Mouse (Mus musculus) hindbrain, embryonic 10.5 days (tissue): ENCODE measurements around the gene Mettl11b. TPM values are rescaled to one million over a fixed set of nuclear protein-coding genes. Genes with fewer than 3 reads are reported as not detected.
"Not testable (repeated sequence)": the region's sequence is repeated elsewhere in the genome, so short reads cannot be mapped to it uniquely, and the experiment has no call there.

ENCODE experiments used
- DNase-seq: peaks from one replicate; pipeline ENCODE4 v3.0.0-alpha.2; 2017; ENCODE audit warnings: low spot score
- H3K27ac ChIP-seq: fragments of 300-500 bp; sonication (generic); 2 replicates; pipeline ENCODE4 v1.5.1; 2016; ENCODE audit warnings: mild to moderate bottlenecking, moderate library complexity
- H3K27me3 ChIP-seq: fragments of 300-500 bp; sonication (generic); 2 replicates; pipeline ENCODE4 v1.6.1; 2016; ENCODE audit warnings: mild to moderate bottlenecking; ENCODE audit not compliant: poor library complexity, insufficient read depth, severe bottlenecking
- H3K36me3 ChIP-seq: fragments of 300-500 bp; sonication (generic); 2 replicates; pipeline ENCODE4 v1.6.1; 2016; ENCODE audit warnings: mild to moderate bottlenecking, moderate library complexity
- H3K4me1 ChIP-seq: fragments of 300-500 bp; sonication (generic); replicated peaks from 2 replicates; pipeline ENCODE4 v1.6.1; 2016; ENCODE audit warnings: mild to moderate bottlenecking
- H3K4me3 ChIP-seq: fragments of 300-500 bp; sonication (generic); 2 replicates; pipeline ENCODE4 v1.5.1; 2016; ENCODE audit warnings: mild to moderate bottlenecking, moderate library complexity
- H3K9me3 ChIP-seq: fragments of 300-500 bp; sonication (generic); 2 replicates; pipeline ENCODE4 v1.6.1; 2016; ENCODE audit warnings: mild to moderate bottlenecking, moderate library complexity
- WGBS: fragments of 180-500 bp; shearing (Covaris S2); methylation state at CpG from one replicate; pipeline ENCODE4 v1.1.7; 2016; 5-methylcytosine and 5-hydroxymethylcytosine counted together
- polyA plus RNA-seq: library from polyadenylated mRNA; unstranded; fragments of >200 nt; fragmentation: Nextera tagmentation; extraction: Ambion mirVana; gene quantifications from 2 replicates; pipeline ENCODE4 v1.2.1, GENCODE M21; 2016

Gene Mettl11b
- polyA plus RNA-seq: 0.22 and 0.44 TPM in 2 replicates

DNA sequence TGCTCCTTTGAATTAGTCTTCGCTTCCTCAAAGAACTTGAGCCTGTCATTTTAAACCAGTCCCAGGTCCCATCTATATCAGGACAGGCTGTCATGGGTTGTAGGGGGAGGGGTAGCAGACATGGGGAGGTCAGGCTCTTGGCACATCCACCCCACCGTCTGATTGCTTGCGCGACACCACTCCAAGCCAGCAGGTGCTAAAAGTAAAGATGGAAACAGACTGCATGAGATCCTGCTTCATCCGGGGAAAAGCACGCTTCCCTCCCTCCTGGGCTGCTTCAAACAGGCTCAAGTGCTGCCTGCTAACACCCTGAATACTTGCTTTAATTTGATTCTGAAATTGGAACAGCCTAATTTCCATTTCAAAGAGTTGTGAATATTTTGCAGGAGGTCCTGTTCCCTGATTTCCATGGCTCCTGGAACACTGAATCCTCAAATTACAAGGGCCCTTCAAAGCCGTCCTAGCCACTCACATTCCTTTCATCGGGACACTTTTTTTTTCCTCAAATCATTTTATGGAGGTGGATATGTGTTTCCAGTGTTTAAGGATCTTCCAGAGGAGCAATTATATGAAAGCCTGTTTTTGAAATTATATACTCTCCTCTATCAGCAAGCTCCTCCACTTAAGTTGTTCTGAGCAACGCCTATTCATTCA, at the start of gene Mettl11b:
Mettl11b (minus strand) TSS at position 127 of the 654 bp plus-strand sequence.
- Histone ChIP-seq H3K9me3 (no peaks in the 10 kb centered on the region), H3K27ac (peak within 1 kb of the TSS; percentile 6; the same call in 1 of the 2 replicates), H3K36me3 (no peaks in the 10 kb centered on the region), H3K4me3 (no peak within 1 kb of the TSS), H3K4me1 (peaks cover 11% of the 10 kb centered on the region), H3K27me3 (no peaks in the 10 kb centered on the region)
- 37% methylated on average over 9 of the region's 9 CpGs for WGBS
- DNase-seq: peak; percentile 4

DNA sequence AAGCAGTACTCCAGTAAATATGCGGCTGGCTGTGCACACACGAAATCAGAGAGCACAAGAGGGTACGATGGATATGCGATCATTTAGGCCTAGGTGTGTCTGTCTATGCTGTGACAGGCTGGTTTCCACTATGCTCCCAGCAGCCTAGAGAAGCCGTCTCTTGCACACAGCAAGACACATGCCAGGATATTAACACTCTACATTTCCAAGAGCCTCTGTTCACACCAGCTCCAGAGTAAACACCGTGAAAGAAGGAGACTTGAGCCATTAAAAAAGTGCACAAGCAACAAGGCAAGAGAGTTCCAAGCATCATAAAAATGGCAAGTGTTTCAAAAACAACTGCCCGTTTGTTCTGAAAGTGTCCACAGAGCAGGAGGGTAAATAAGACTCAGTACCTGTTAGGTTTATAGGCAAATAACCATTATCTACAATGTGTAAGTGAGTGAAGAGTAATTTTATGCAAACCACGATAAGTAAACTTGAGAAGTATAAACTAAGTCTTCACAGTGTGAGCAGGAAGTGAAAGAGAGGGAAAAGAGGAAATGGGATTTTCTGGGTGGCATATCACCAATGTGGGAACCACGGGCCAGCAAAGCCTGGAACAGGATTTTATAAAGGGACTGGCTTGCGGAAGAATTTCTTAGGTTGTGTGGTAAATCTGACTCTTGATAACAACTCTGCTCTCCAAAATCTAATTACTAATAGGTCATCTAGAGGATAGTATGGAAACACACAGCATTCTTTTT, 32.6 kb upstream of the Mettl11b start:
- Histone ChIP-seq H3K36me3 (no peaks in the 10 kb centered on the region), H3K4me1 (no peaks in the 10 kb centered on the region), H3K9me3 (no peaks in the 10 kb centered on the region), H3K27ac (no peak overlapping the region), H3K4me3 (no peak overlapping the region), H3K27me3 (no peaks in the 10 kb centered on the region)
- 84% methylated on average over 10 of the region's 10 CpGs for WGBS
- DNase-seq: no peak

DNA sequence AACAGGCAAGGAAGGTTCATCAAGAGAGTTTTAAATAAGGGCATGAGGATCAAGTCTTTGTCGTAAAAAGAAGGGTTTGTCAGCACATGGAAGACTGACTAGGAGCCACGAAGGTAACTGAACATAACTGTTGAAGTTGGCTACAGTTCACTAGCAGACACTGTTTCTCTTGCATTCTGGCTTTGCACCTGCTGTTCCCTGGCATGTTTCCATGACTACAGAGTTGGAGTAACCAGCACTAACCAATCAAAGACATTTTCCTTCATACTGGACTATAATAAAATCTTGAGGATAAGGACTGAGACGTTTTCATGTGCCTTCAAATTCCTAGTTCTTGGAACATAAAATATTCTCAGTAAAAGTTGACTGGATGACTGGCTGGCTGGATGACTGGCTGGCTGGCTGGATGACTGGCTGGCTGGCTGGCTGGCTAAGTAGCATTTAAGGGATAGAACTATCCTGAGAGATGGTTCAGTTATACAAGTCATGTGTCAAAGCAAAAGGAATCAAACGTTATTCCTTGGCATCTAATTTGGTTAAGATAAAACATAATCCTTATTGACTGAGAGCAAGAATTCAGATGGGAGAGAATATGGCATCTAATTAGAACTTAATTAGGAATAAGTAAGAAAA, 26.4 kb upstream of the Mettl11b start:
- no peaks in the 10 kb centered on the region for H3K4me1 ChIP-seq
- no peak for DNase-seq
- no peak overlapping the region for H3K4me3 ChIP-seq
- 80% methylated on average over 4 of the region's 4 CpGs for WGBS
- H3K9me3 ChIP-seq: no peaks in the 10 kb centered on the region
- no peaks in the 10 kb centered on the region for H3K36me3 ChIP-seq
- H3K27me3 ChIP-seq: no peaks in the 10 kb centered on the region
- no peak overlapping the region for H3K27ac ChIP-seq

DNA sequence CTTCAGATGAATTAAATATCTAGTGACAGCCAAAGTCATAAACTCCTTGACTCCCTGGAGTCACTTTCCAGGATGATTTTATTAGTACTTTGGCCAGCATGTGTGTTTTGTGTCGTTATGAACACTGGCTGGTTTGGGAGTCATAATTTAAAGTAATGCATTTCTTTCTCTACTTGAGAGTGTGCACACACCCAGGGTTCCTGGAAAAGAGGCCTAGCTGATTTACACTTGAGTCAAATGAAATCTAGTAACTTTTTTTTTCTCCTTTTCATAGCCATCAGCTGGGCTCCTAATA, 12.2 kb upstream of the Mettl11b start:
- Histone ChIP-seq H3K4me3 (no peak overlapping the region), H3K27ac (no peak overlapping the region), H3K27me3 (no peaks in the 10 kb centered on the region), H3K4me1 (no peaks in the 10 kb centered on the region), H3K36me3 (no peaks in the 10 kb centered on the region), H3K9me3 (no peaks in the 10 kb centered on the region; the same call in 1 of the 2 replicates)
- 89% methylated on average over 1 of the region's 1 CpGs for whole genome bisulfite sequencing
- DNase-seq: no peak

DNA sequence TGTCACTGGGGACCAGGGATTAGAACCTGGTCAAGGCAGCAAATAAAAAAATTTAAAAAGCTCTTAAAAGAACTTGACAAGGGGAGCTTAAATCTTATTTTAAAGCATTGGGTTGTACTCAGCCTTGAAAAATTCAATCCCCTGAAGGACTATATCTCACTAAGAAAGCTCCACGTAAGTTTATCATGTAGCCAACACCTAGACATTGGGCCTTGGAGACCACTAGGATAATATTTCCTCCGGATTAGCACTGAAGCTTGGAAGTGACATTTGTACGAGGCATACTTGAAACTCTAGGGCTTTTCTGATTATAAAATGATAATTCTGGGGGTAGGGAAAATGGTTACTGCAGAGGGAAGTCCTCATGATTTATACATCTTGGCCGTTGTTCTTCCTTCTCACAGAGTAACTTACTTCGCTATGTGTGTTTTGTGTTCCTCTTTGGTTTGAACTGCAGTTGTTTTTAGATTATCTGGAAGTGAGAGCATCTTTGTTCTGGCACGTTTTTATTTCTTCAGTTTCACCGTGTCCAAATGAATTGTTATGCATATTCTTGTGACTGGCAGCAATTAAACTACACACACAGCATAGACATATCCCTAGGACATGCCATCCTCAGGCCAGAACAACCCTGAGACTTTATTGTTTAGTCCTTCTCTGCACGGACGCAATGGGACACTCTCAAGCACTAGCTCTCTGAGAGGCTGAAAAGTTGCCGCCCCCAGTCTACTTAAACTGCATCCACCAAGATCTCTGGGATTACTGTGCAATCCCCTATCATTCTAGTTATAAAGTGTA, 11.6 kb upstream of the Mettl11b start:
- WGBS: 89% methylated on average over 10 of the region's 10 CpGs

DNA sequence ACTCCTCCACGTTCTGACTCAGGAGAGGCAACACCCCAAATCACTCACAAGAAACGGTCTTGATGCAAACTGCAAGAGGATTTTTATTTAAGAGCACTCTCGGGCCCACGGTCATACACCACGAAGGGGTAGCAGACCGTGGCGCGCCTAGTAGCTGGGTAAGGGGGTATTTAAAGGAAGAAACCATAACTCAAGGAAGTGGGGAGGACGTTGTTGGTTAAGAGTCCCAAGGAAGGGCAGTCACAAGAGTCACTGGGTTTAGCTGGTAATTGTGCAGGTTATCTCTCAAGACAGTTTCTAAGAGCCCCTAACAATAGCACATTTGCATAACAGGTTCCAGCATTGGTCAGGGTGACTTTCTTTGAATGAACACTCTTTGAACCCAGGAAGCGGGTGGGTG, 6.1 kb upstream of the Mettl11b start:
- H3K36me3 ChIP-seq, H3K4me3 ChIP-seq, H3K27me3 ChIP-seq, H3K27ac ChIP-seq, H3K4me1 ChIP-seq, DNase-seq, H3K9me3 ChIP-seq: not testable (repeated sequence)
- WGBS: 91% methylated on average over 10 of the region's 10 CpGs

More for the DNA sequence above, 11.6 kb upstream of the Mettl11b start:
- Histone ChIP-seq H3K4me3 (no peak overlapping the region), H3K9me3 (no peaks in the 10 kb centered on the region; the same call in 1 of the 2 replicates), H3K27ac (no peak overlapping the region), H3K36me3 (no peaks in the 10 kb centered on the region), H3K27me3 (no peaks in the 10 kb centered on the region), H3K4me1 (no peaks in the 10 kb centered on the region)
- no peak for DNase-seq

DNA sequence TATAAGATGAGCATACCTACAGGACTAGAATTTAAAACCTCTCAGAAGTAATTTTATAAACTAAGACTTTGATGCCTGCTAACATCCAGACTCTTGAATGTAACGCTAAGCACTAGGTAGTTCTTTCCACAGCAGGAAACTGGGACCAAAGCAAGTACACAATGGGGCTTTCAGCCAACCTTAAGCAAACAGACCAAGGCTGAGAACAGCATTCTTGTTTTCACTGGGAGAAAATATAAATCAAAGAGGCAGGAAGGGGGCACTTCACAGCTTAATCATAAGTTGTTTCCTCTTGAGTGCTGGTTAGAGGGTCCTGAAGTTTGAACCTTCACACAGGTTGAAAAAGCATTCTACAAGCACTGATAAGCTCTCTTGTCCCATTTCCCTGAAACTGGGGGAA, 1.1 kb downstream of the Mettl11b start:
- no peak for DNase-seq
- H3K36me3 ChIP-seq: no peaks in the 10 kb centered on the region
- H3K27ac ChIP-seq: no peak overlapping the region
- no peak overlapping the region for H3K4me3 ChIP-seq
- H3K4me1 ChIP-seq: peaks cover 11% of the 10 kb centered on the region
- H3K27me3 ChIP-seq: no peaks in the 10 kb centered on the region
- no peaks in the 10 kb centered on the region for H3K9me3 ChIP-seq
- 49% methylated on average over 1 of the region's 1 CpGs for WGBS

DNA sequence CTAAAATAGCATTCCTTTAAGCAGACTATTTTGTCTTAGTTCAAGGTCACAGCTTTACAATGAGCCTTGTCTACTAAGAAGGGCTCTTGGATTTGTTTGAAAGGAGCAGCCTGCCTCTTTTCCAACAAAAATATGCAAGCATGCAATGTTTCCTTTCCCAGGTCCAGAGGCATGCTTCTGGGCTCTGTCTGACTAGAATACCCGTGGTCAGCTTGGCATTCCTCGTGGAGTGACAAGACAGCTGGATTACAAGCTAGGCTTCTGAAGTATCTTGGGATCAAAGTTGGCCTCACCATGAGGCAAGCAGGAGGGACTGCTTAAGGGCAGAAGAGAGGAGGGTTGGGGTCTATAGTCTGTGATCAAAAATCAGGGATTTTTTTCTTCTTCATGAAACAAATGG, 16.4 kb downstream of the Mettl11b start:
- no peak for DNase-seq
- H3K27ac ChIP-seq: no peak overlapping the region
- no peaks in the 10 kb centered on the region for H3K36me3 ChIP-seq
- no peaks in the 10 kb centered on the region for H3K9me3 ChIP-seq
- H3K4me1 ChIP-seq: no peaks in the 10 kb centered on the region
- H3K4me3 ChIP-seq: no peak overlapping the region
- H3K27me3 ChIP-seq: no peaks in the 10 kb centered on the region
- WGBS: 66% methylated on average over 2 of the region's 2 CpGs

DNA sequence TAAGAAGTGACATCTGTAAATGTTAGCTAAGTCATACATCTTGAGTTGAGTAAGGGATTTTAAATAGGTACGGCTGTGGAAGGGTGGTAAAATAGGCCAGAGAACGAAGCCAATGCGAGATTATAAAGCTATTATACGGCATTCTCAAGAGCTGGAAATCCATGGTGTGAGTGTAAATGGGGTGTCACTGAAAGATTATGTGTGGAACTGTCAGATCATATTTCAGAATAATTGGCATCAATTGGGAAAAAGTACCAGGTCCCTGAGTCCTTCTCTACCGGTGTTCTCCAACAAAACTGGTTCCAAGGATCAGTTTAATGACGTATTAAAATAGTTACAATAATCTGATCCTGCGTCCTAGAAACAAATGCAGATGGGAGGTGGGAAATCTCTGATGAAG, 24.5 kb downstream of the Mettl11b start:
- Histone ChIP-seq H3K4me3 (no peak overlapping the region), H3K27ac (no peak overlapping the region), H3K4me1 (no peaks in the 10 kb centered on the region), H3K27me3 (no peaks in the 10 kb centered on the region), H3K36me3 (no peaks in the 10 kb centered on the region), H3K9me3 (no peaks in the 10 kb centered on the region)
- DNase-seq: no peak
- WGBS: 90% methylated on average over 7 of the region's 7 CpGs

DNA sequence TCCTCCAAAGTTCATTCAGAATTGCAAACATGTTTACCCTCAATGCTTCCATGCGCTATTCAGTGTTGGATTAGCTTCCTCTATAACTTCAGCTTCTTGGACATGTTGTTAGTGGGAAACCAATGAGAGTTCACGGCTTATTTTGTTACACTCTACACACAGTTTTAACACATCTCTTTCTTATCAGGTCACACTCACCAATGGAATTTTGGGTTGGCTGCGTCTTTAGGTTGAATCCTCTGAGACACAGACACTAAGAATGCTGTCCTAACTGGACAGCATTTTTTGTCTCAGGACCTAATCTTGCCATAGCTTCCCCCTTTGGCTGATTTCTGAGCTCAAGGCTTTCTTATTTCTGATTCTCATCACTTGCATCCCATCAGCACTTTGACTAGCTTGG, 25.3 kb downstream of the Mettl11b start:
- no peaks in the 10 kb centered on the region for H3K27me3 ChIP-seq
- H3K9me3 ChIP-seq: no peaks in the 10 kb centered on the region
- no peaks in the 10 kb centered on the region for H3K36me3 ChIP-seq
- H3K4me1 ChIP-seq: no peaks in the 10 kb centered on the region
- H3K27ac ChIP-seq: no peak overlapping the region
- no peak for DNase-seq
- WGBS: 82% methylated on average over 3 of the region's 3 CpGs
- no peak overlapping the region for H3K4me3 ChIP-seq

DNA sequence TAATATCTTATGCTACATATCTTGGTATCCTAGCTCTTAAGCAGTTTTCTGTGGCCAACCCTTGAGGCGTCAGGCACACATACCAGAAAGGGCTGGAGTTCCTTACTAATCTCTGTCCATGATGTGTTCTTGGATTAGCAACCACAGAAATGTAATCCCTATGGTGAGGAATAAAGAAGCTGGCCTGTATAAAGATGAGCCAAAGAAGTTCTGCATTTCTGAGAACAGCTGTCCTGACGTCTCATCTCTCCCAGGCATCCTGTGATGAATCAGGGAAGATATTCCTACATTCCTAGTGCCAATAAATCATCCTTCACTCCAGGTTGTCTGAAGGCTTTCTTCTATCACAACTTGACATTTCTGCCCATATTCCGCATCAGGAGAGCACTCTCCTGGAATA, 33.2 kb downstream of the Mettl11b start:
- WGBS: 87% methylated on average over 3 of the region's 3 CpGs
- no peaks in the 10 kb centered on the region for H3K9me3 ChIP-seq
- H3K27me3 ChIP-seq: no peaks in the 10 kb centered on the region
- no peaks in the 10 kb centered on the region for H3K4me1 ChIP-seq
- no peak for DNase-seq
- H3K27ac ChIP-seq: no peak overlapping the region
- no peaks in the 10 kb centered on the region for H3K36me3 ChIP-seq
- H3K4me3 ChIP-seq: no peak overlapping the region

DNA sequence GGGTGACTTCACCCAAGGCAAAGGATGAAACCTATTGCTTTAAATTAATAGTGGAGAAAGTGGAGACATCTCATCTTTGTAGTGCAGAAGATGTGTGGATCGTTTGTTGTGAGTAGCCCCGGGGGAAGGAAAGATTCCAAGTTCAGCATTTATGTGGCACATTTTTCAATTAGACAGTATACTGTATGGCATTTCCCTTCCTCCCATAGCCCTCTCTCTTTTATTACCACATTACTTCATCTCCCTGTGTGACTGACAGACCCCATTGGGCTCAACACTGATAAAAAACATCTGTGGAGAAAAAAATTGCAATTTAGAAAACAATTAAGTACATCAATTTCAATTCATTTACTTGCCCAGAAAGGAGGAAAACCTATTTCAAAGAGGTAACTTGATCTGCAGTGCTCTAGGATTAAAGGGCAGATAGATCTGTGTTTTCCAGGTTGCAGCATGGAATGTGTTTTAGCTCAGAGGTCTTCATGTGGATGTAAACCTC, 42.0 kb downstream of the Mettl11b start:
- Histone ChIP-seq H3K27me3 (no peaks in the 10 kb centered on the region), H3K9me3 (no peaks in the 10 kb centered on the region), H3K36me3 (no peaks in the 10 kb centered on the region), H3K4me1 (no peaks in the 10 kb centered on the region), H3K4me3 (no peak overlapping the region), H3K27ac (no peak overlapping the region)
- no peak for DNase-seq
- WGBS: 76% methylated on average over 2 of the region's 2 CpGs
